In the genomic region with DNA sequence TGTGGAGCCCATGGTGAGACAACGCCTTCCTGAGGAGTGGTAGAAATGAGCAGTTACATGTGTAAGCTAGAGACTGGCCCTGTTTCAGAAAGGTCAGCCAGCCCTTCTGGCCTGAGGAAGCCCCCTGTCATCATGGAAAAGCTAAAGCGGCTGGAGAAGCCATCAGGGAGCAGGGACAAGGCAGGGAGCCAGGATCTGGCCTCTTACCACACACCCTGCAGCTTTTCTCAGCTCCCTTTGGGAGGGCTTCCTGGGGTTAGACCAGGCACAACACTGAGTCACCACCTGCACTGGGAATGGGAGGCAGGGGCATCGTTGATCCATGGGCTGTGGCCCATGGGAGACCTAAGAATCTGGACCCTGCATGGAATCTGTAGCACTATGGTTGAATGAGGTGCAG, we compare ENCODE assay signal across 17 mouse cellular contexts. TPM values are rescaled to one million over a fixed set of nuclear protein-coding genes. Genes with fewer than 3 reads are reported as not detected.
DNase-seq lines count a peak whose midpoint lies in the region; ATAC-seq lines count a peak whose summit lies in the region.
"Had no signal": no experiment of that assay in that cellular context is flagged by ENCODE, and none has a peak within 500 bp of the region (broad histone marks: within the 10 kb centered on the region; RNA-seq: fewer than 3 reads in every experiment).

No protein-coding gene starts in this region.

- no peak for ATAC-seq in kidney, embryonic 15.5 days (replicated peaks; ENCODE audit: low FRiP score)
- ATAC-seq: forebrain, postnatal 0 days; inflammation-experienced regulatory T-cells, adult 6 months had no signal

- peaks cover 3% of the 10 kb centered on the region; the same call in 1 of the 2 replicates for H3K4me1 ChIP-seq in kidney, embryonic 15.5 days
- H3K4me1 ChIP-seq: neural tube, embryonic 15.5 days had no signal

- 46% methylated on average over 3 of the region's 3 CpGs for WGBS in kidney, embryonic 15.5 days

- H3K27me3 ChIP-seq in kidney, embryonic 15.5 days = no peaks in the 10 kb centered on the region
- H3K27me3 ChIP-seq: embryonic facial prominence, embryonic 15.5 days; neural tube, embryonic 15.5 days had no signal

- no peak overlapping the region for H3K4me2 ChIP-seq in kidney, embryonic 15.5 days
- H3K4me2 ChIP-seq: embryonic facial prominence, embryonic 15.5 days; neural tube, embryonic 15.5 days had no signal

- H3K9me3 ChIP-seq in kidney, embryonic 15.5 days (replicated peaks) = no peaks in the 10 kb centered on the region
- H3K9me3 ChIP-seq: embryonic facial prominence, embryonic 15.5 days; neural tube, embryonic 15.5 days had no signal

- H3K36me3 ChIP-seq in kidney, embryonic 15.5 days = no peaks in the 10 kb centered on the region
- H3K36me3 ChIP-seq: embryonic facial prominence, embryonic 15.5 days; neural tube, embryonic 15.5 days had no signal

- no peak overlapping the region for H3K9ac ChIP-seq in kidney, embryonic 15.5 days
- H3K9ac ChIP-seq: embryonic facial prominence, embryonic 15.5 days; forebrain, postnatal 0 days; neural tube, embryonic 15.5 days had no signal

- no peak overlapping the region for H3K27ac ChIP-seq in kidney, embryonic 15.5 days
- H3K27ac ChIP-seq: embryonic facial prominence, embryonic 15.5 days; left cerebral cortex, adult 2 months; neural tube, embryonic 15.5 days had no signal

- H3K4me3 ChIP-seq in kidney, embryonic 15.5 days (replicated peaks) = no peak overlapping the region
- H3K4me3 ChIP-seq: embryonic facial prominence, embryonic 15.5 days; left cerebral cortex, adult 2 months; neural tube, embryonic 15.5 days had no signal

- intact Hi-C loops in left cerebral cortex, postnatal 36 days (cut with DNase I) = no loop called here

- peak; percentile 64 for DNase-seq in kidney, postnatal 10 days
- peak; percentile 70 for DNase-seq in gastrocnemius, adult 18-20 months (ENCODE audit: low spot score)
- peak; percentile 27 to 30 for DNase-seq in gastrocnemius, postnatal 4 days (ENCODE audit: low spot score in 2 of 2)
- DNase-seq in lung, postnatal 14 days = peak; percentile 28
- DNase-seq in left cerebral cortex, postnatal 36 days (ENCODE audit: low spot score in 2 of 2) = no peak
- no peak for DNase-seq in ovary, adult 18-20 months (ENCODE audit: low spot score)
- DNase-seq: cerebellum, postnatal 14 days; forebrain, postnatal 0 days; kidney, postnatal 25 days; liver; right cerebral cortex, postnatal 14 days; thymus, postnatal 25 days had no signal

RNA-seq across cellular contexts. Expression of gene Hrh2, which starts 11.5 kb away (rescaled TPM):
- polyA plus RNA-seq in kidney, embryonic 15.5 days (2015; fragmentation: Nextera tagmentation; extraction: Ambion mirVana) = not detected in 2 replicates
- total RNA-seq in gastrocnemius, adult 18-20 months (2021) = under 1 TPM; 0.05 to 0.19 TPM
- total RNA-seq in gastrocnemius, postnatal 4 days (2021) = under 1 TPM; 0.05 to 0.10 TPM
- 10 to 100 TPM; 12.7 to 14.7 TPM for total RNA-seq in left cerebral cortex, postnatal 36 days (2021)

Comparison
In these comparisons a context has a peak if more than half of its experiments do, and no peak if none do; other contexts are left out.
1. DNase-seq: peak in kidney, postnatal 10 days (single experiment), gastrocnemius, adult 18-20 months (single experiment), gastrocnemius, postnatal 4 days (2 of 2) and lung, postnatal 14 days (single experiment); none in left cerebral cortex, postnatal 36 days (0 of 2) and ovary, adult 18-20 months (single experiment).
2. RNA of gene Hrh2, which starts 11.5 kb away (total RNA-seq): 12.7 to 14.7 TPM in left cerebral cortex, postnatal 36 days; 0.05 to 0.19 TPM in gastrocnemius, adult 18-20 months and 0.05 to 0.10 TPM in gastrocnemius, postnatal 4 days; every median in the first group is over 10 times any median in the second.